Mouse (Mus musculus) CH12.LX (cell line): ENCODE data around the gene Myo3b. TPM values are rescaled to one million over a fixed set of nuclear protein-coding genes. Genes with fewer than 3 reads are reported as not detected.

ENCODE experiments used
- DNase-seq: peaks from one replicate; pipeline ENCODE4 v3.0.0-alpha.2; 2013; ENCODE audit errors: extremely low read depth
- H3K27ac ChIP-seq: 2 replicates; pipeline ENCODE4 v1.5.1; 2012; ENCODE audit warnings: low read depth, mild to moderate bottlenecking, control low read depth, moderate library complexity; ENCODE audit not compliant: insufficient read depth
- H3K27me3 ChIP-seq: replicated peaks from 2 replicates; pipeline ENCODE3; 2012; ENCODE audit warnings: inconsistent platforms
- H3K36me3 ChIP-seq, 2 experiments: replicated peaks in 1 of 2; 2 replicates each; pipeline versions ENCODE3 to v1.6.1; 2012; ENCODE audit warnings: inconsistent platforms in 1 of 2, low read length in 1 of 2, mild to moderate bottlenecking in 1 of 2, mixed read lengths in 1 of 2, moderate library complexity in 1 of 2; ENCODE audit not compliant: control insufficient read depth in 1 of 2, insufficient read depth in 1 of 2
- H3K4me1 ChIP-seq, 2 experiments: 2 replicates each; pipeline ENCODE4 v1.6.1; 2012; ENCODE audit warnings: inconsistent platforms in 1 of 2, moderate library complexity in 1 of 2; ENCODE audit not compliant: insufficient read depth in 2 of 2, control insufficient read depth in 1 of 2
- H3K4me2 ChIP-seq: 2 replicates; pipeline ENCODE4 v1.6.1; 2012; ENCODE audit warnings: low read depth, mild to moderate bottlenecking, control low read depth; ENCODE audit not compliant: poor library complexity, insufficient read depth, severe bottlenecking
- H3K4me3 ChIP-seq, 3 experiments: fragments of 150-350 bp in 1 of 3; sonication (generic) in 1 of 3; replicated peaks in 1 of 3; 2 replicates each; pipeline versions ENCODE3 to v1.5.1; 2011 to 2012; ENCODE audit warnings: low read depth in 2 of 3, low read length in 2 of 3, mild to moderate bottlenecking in 2 of 3, moderate library complexity in 2 of 3, control low read depth in 1 of 3, improper control_type of control experiment in 1 of 3, inconsistent platforms in 1 of 3, mixed read lengths in 1 of 3; ENCODE audit not compliant: poor library complexity in 1 of 3
- H3K79me2 ChIP-seq: replicated peaks from 2 replicates; pipeline ENCODE4 v1.6.1; 2012; ENCODE audit warnings: mild to moderate bottlenecking, moderate library complexity; ENCODE audit not compliant: control insufficient read depth, poor library complexity, insufficient read depth, severe bottlenecking; ENCODE audit errors: extremely low read depth
- H3K9ac ChIP-seq: 2 replicates; pipeline ENCODE4 v1.6.1; 2012; ENCODE audit warnings: low read depth, mild to moderate bottlenecking, control low read depth, moderate library complexity; ENCODE audit not compliant: insufficient read depth
- H3K9me3 ChIP-seq: replicated peaks from 2 replicates; pipeline ENCODE3; 2012; ENCODE audit warnings: low read length, inconsistent platforms, mixed read lengths
- BHLHE40 ChIP-seq: IDR thresholded peaks from 2 replicates; pipeline ENCODE4 v1.6.1; 2011; ENCODE audit warnings: mild to moderate bottlenecking, low read depth, low read length, improper control_type of control experiment
- CHD2 ChIP-seq: IDR thresholded peaks from 2 replicates; pipeline ENCODE4 v1.6.1; 2011; ENCODE audit warnings: low read length, improper control_type of control experiment
- E2F4 ChIP-seq: IDR thresholded peaks from 2 replicates; pipeline ENCODE4 v1.6.1; 2011; ENCODE audit warnings: low read depth, low read length, improper control_type of control experiment; ENCODE audit not compliant: insufficient replicate concordance
- ELF1 ChIP-seq: IDR thresholded peaks from 2 replicates; pipeline ENCODE4 v1.6.1; 2014; ENCODE audit warnings: low read depth, mild to moderate bottlenecking, inconsistent platforms, low read length, improper control_type of control experiment
- EP300 ChIP-seq: IDR thresholded peaks from 2 replicates; pipeline ENCODE4 v1.6.1; 2011; ENCODE audit warnings: low read length, improper control_type of control experiment
- ETS1 ChIP-seq: conservative IDR thresholded peaks from 2 replicates; pipeline ENCODE4 v1.6.1; 2012; ENCODE audit warnings: low read depth, mild to moderate bottlenecking, inconsistent platforms, low read length, improper control_type of control experiment, moderate library complexity
- HCFC1 ChIP-seq: IDR thresholded peaks from 2 replicates; pipeline ENCODE4 v1.6.1; 2012; ENCODE audit warnings: low read depth, mild to moderate bottlenecking, inconsistent platforms, low read length, improper control_type of control experiment
- IRF4 ChIP-seq: IDR thresholded peaks from 2 replicates; pipeline ENCODE4 v1.6.1; 2014; ENCODE audit warnings: low read depth, mild to moderate bottlenecking, inconsistent platforms, low read length, improper control_type of control experiment
- JUND ChIP-seq: conservative IDR thresholded peaks from 2 replicates; pipeline ENCODE4 v1.6.1; 2011; ENCODE audit warnings: low read depth, low read length, improper control_type of control experiment
- KAT2A ChIP-seq: IDR thresholded peaks from 2 replicates; pipeline ENCODE4 v1.6.1; 2012; ENCODE audit warnings: low read length, improper control_type of control experiment, inconsistent platforms; ENCODE audit not compliant: insufficient replicate concordance
- MAZ ChIP-seq: IDR thresholded peaks from 2 replicates; pipeline ENCODE4 v1.6.1; 2012; ENCODE audit warnings: low read depth, mild to moderate bottlenecking, inconsistent platforms, low read length, improper control_type of control experiment, moderate library complexity
- MEF2A ChIP-seq: IDR thresholded peaks from 2 replicates; pipeline ENCODE4 v1.6.1; 2014; ENCODE audit warnings: low read depth, mild to moderate bottlenecking, inconsistent platforms, low read length, improper control_type of control experiment, borderline replicate concordance
- MXI1 ChIP-seq: IDR thresholded peaks from 2 replicates; pipeline ENCODE4 v1.6.1; 2011; ENCODE audit warnings: mild to moderate bottlenecking, low read depth, low read length, improper control_type of control experiment
- NRF1 ChIP-seq: IDR thresholded peaks from 2 replicates; pipeline ENCODE4 v1.6.1; 2014; ENCODE audit warnings: low read depth, mild to moderate bottlenecking, inconsistent platforms, low read length, improper control_type of control experiment, moderate library complexity
- POLR2A ChIP-seq: IDR thresholded peaks from 2 replicates; pipeline ENCODE4 v1.6.1; 2011; ENCODE audit warnings: low read depth, mild to moderate bottlenecking, improper control_type of control experiment, low read length
- RCOR1 ChIP-seq: conservative IDR thresholded peaks from 2 replicates; pipeline ENCODE4 v1.6.1; 2012; ENCODE audit warnings: low read depth, mild to moderate bottlenecking, inconsistent platforms, low read length, improper control_type of control experiment
- SIN3A ChIP-seq: IDR thresholded peaks from 2 replicates; pipeline ENCODE4 v1.6.1; 2012; ENCODE audit warnings: low read length, improper control_type of control experiment, inconsistent platforms
- TBP ChIP-seq: conservative IDR thresholded peaks from 2 replicates; pipeline ENCODE4 v1.6.1; 2011; ENCODE audit warnings: low read depth, low read length, improper control_type of control experiment
- TCF12 ChIP-seq: IDR thresholded peaks from 2 replicates; pipeline ENCODE4 v1.6.1; 2014; ENCODE audit warnings: low read depth, mild to moderate bottlenecking, inconsistent platforms, low read length, improper control_type of control experiment
- UBTF ChIP-seq: IDR thresholded peaks from 2 replicates; pipeline ENCODE4 v1.6.1; 2012; ENCODE audit warnings: low read depth, mild to moderate bottlenecking, inconsistent platforms, low read length, improper control_type of control experiment, moderate library complexity
- USF2 ChIP-seq: conservative IDR thresholded peaks from 2 replicates; pipeline ENCODE4 v1.6.1; 2011; ENCODE audit warnings: low read depth, low read length, improper control_type of control experiment
- ZC3H11A ChIP-seq: IDR thresholded peaks from 2 replicates; pipeline ENCODE4 v1.6.1; 2012; ENCODE audit warnings: low read depth, mild to moderate bottlenecking, inconsistent platforms, low read length, improper control_type of control experiment
- ZMIZ1 ChIP-seq: IDR thresholded peaks from 2 replicates; pipeline ENCODE4 v1.6.1; 2012; ENCODE audit warnings: low read depth, mild to moderate bottlenecking, inconsistent platforms, low read length, improper control_type of control experiment
- ZNF384 ChIP-seq: IDR thresholded peaks from 2 replicates; pipeline ENCODE4 v1.6.1; 2012; ENCODE audit warnings: low read depth, low read length, improper control_type of control experiment, inconsistent platforms
- dilution Hi-C: fragments of 300-500 bp; cut with MboI; formaldehyde crosslinking; loops from 2 replicates; pipeline ENCODE4 v1.14.3; 2020; ENCODE audit warnings: low sequenced_read_pairs; ENCODE audit not compliant: extremely low pct_unique_long_range_greater_than_20kb, extremely low pct_ligation_motif_present
- in situ Hi-C: fragments of 300-500 bp; cut with MboI; formaldehyde crosslinking; loops from 3 replicates; pipeline ENCODE4 v1.14.3; 2019; ENCODE audit warnings: low sequenced_read_pairs, low pct_ligation_motif_present, low pct_unique_long_range_greater_than_20kb, mixed read lengths
- polyA plus RNA-seq: library from polyadenylated mRNA; unstranded; fragments of >175 nt; gene quantifications from 2 replicates; pipeline ENCODE4 v1.2.1, GENCODE M21; 2012; ENCODE audit warnings: low read depth; ENCODE audit not compliant: insufficient read length
- total RNA-seq, 2 experiments: library from RNA; depleted of rRNA; stranded (reverse); fragments of 300-350 nt in 1 of 2; fragments of >200 nt in 1 of 2; gene quantifications; 2 replicates each; pipeline ENCODE4 v1.2.3; 2012 to 2014

The Myo3b gene
- total and polyA plus RNA-seq, 3 experiments = 0.63 to 0.76 (median 0.64) TPM

DNA sequence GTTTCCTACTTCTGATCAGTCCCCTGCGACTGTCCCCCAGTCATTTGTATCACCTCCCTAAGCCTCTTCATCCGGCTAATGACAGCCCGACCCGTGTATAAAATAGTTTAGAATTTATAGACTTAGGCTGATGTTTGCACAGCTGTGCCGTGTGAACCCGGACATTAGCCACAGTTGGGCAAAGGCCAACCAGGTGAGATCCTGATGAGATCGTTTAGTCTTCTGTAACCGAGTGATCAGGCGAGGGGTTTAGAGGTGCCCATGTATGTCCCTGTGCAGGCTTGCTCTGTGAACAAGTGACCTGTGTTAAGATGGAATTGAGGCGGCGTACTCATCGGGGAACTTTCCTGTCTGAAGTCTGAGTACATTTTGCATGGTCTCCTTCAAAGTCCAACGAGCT lies 373.4 kb downstream of the Myo3b start:
- in situ Hi-C loops (no loop called here), dilution Hi-C loops (no loop called here)
- Histone ChIP-seq H3K9ac (no peak overlapping the region), H3K27ac (no peak overlapping the region), H3K36me3 (no peaks in the 10 kb centered on the region), H3K4me1 (peaks cover 2 to 14% of the 10 kb centered on the region in 2 experiments; a peak in 1 of 4 replicates), H3K79me2 (no peaks in the 10 kb centered on the region), H3K9me3 (no peaks in the 10 kb centered on the region), H3K4me2 (no peak overlapping the region), H3K4me3 (no peak overlapping the region), H3K27me3 (no peaks in the 10 kb centered on the region)
- DNase-seq = no peak
- TF ChIP-seq MAZ = no peak
- TF ChIP-seq TCF12 = no peak
- TF ChIP-seq POLR2A = no peak
- TF ChIP-seq HCFC1 = no peak
- TF ChIP-seq ETS1 = no peak
- TF ChIP-seq EP300 = no peak
- TF ChIP-seq KAT2A = no peak
- no peak for TF ChIP-seq RCOR1
- TF ChIP-seq USF2 = no peak
- no peak for TF ChIP-seq SIN3A
- no peak for TF ChIP-seq MXI1
- TF ChIP-seq ZMIZ1 = no peak

DNA sequence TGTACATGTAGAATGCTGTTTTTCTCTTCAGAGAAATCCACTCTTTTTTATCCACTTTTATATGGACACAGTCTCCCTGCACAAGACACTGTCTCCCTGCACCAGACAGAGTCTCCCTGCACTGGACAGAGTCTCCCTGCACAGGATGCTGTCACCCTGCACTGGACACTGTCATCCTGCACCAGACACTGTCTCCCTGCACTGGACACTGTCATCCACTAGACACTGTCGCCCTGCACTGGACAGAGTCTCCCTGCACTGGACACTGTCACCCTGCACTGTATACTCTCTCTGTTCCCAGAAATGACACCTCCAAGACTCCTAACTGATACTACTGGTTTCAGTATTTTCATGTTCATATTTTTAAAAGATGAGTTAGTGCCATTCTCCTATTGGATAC lies 375.5 kb downstream of the Myo3b start:
- Histone ChIP-seq H3K4me1 (peaks cover 2 to 8% of the 10 kb centered on the region in 2 experiments; a peak in 1 of 4 replicates), H3K9me3 (no peaks in the 10 kb centered on the region), H3K4me2 (no peak overlapping the region), H3K79me2 (no peaks in the 10 kb centered on the region), H3K36me3 (no peaks in the 10 kb centered on the region), H3K9ac (no peak overlapping the region), H3K27me3 (no peaks in the 10 kb centered on the region), H3K27ac (no peak overlapping the region), H3K4me3 (no peak overlapping the region)
- in situ Hi-C loops = no loop called here
- no peak for TF ChIP-seq TBP
- TF ChIP-seq UBTF = no peak
- no peak for TF ChIP-seq HCFC1
- TF ChIP-seq BHLHE40 = no peak
- TF ChIP-seq POLR2A = no peak
- TF ChIP-seq ELF1 = no peak
- no peak for TF ChIP-seq TCF12
- no peak for TF ChIP-seq ZNF384
- TF ChIP-seq E2F4 = no peak
- TF ChIP-seq RCOR1 = no peak
- no peak for TF ChIP-seq ZC3H11A
- TF ChIP-seq SIN3A = no peak
- no peak for TF ChIP-seq CHD2
- TF ChIP-seq MEF2A = no peak
- no peak for TF ChIP-seq JUND
- TF ChIP-seq MAZ = no peak
- TF ChIP-seq NRF1 = no peak
- no peak for TF ChIP-seq IRF4
- DNase-seq = no peak
- dilution Hi-C loops = no loop called here
